Comparison of ENCODE assay signal across 51 mouse cellular contexts in the genomic region with DNA sequence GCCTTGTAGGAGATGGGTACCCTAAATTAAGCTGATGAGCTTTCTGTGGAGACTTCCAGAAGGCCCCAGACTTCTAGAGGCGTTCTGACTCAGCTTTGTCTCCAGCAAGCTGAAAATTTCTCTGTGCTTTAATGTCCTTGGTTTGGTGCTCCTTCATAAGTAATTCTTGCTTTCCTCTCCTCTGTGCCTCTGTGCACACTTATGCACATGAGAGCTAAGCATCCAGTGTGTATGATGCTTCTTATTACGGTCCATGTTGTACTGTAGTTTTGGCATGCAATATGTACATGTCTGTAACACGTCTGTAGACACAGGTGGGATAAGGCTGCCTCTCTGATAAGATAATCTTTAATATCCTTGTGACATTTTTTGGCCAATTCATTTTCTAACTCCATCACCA. TPM values are rescaled to one million over a fixed set of nuclear protein-coding genes. Genes with fewer than 3 reads are reported as not detected.
"Had no signal": no experiment of that assay in that cellular context is flagged by ENCODE, and none has a peak within 500 bp of the region (broad histone marks: within the 10 kb centered on the region; RNA-seq: fewer than 3 reads in every experiment).

No protein-coding gene starts in this region.

- H3K27ac ChIP-seq: heart, embryonic 10.5 days; heart, embryonic 13.5 days; heart, embryonic 15.5 days; hindbrain, embryonic 12.5 days; hindbrain, embryonic 13.5 days; hindbrain, embryonic 14.5 days; hindbrain, embryonic 15.5 days; hindbrain, postnatal 0 days; intestine, embryonic 15.5 days; kidney, embryonic 15.5 days; kidney, postnatal 0 days; layer of hippocampus, adult 2 months; left cerebral cortex, adult 2 months had no signal

- H3K9me3 ChIP-seq: heart, embryonic 10.5 days; heart, embryonic 12.5 days; heart, embryonic 13.5 days; heart, embryonic 15.5 days; hindbrain, embryonic 12.5 days; hindbrain, embryonic 13.5 days; hindbrain, embryonic 15.5 days; intestine, embryonic 15.5 days; kidney, embryonic 15.5 days had no signal

- H3K4me2 ChIP-seq: heart, embryonic 11.5 days; heart, embryonic 12.5 days; heart, embryonic 13.5 days; heart, embryonic 15.5 days; hindbrain, embryonic 12.5 days; hindbrain, embryonic 13.5 days; hindbrain, embryonic 14.5 days; hindbrain, embryonic 15.5 days; intestine, embryonic 15.5 days; kidney, embryonic 15.5 days had no signal

- ATAC-seq: hindbrain, embryonic 16.5 days; hindbrain, postnatal 0 days; inflammation-experienced regulatory T-cells, adult 6 months; intestine, embryonic 15.5 days; intestine, embryonic 16.5 days; intestine, postnatal 0 days had no signal

- H3K36me3 ChIP-seq: heart, embryonic 10.5 days; heart, embryonic 12.5 days; heart, embryonic 13.5 days; heart, embryonic 15.5 days; hindbrain, embryonic 12.5 days; hindbrain, embryonic 13.5 days; hindbrain, embryonic 15.5 days; intestine, embryonic 15.5 days; kidney, embryonic 15.5 days had no signal

- H3K4me3 ChIP-seq: heart, embryonic 10.5 days; heart, embryonic 12.5 days; heart, embryonic 13.5 days; heart, embryonic 15.5 days; hindbrain, embryonic 12.5 days; hindbrain, embryonic 13.5 days; hindbrain, embryonic 15.5 days; intestine, embryonic 15.5 days; kidney, embryonic 15.5 days; layer of hippocampus, adult 2 months; left cerebral cortex, adult 2 months had no signal

- H3K27me3 ChIP-seq: heart, embryonic 12.5 days; heart, embryonic 13.5 days; heart, embryonic 15.5 days; intestine, embryonic 15.5 days; kidney, embryonic 15.5 days had no signal

- H3K9ac ChIP-seq: heart, embryonic 12.5 days; heart, embryonic 13.5 days; heart, embryonic 15.5 days; hindbrain, embryonic 12.5 days; hindbrain, embryonic 13.5 days; hindbrain, embryonic 14.5 days; hindbrain, embryonic 15.5 days; intestine, embryonic 15.5 days; kidney, embryonic 15.5 days had no signal

- DNase-seq: heart, postnatal 10 days; heart, postnatal 14 days; heart, postnatal 36 days; heart, postnatal 4 days; kidney, adult 11 months; kidney, adult 18-20 months; kidney, adult 2 months; kidney, adult 8-10 months; kidney, adult 9 months; kidney, postnatal 10 days; kidney, postnatal 14 days; kidney, postnatal 25 days; kidney, postnatal 36 days; kidney, postnatal 4 days; layer of hippocampus, adult 9-11 months; layer of hippocampus, postnatal 36 days had no signal

RNA-seq across cellular contexts. Expression of gene 5330417H12Rik, which starts 27.0 kb away (rescaled TPM):
- total RNA-seq: heart, postnatal 10 days; heart, postnatal 14 days; heart, postnatal 25 days; heart, postnatal 36 days; heart, postnatal 4 days; hematopoietic stem cell, adult 5-6 weeks; hindbrain, postnatal 0 days; layer of hippocampus, adult 18-20 months; layer of hippocampus, adult 2 months; layer of hippocampus, adult 8-10 months; layer of hippocampus, postnatal 10 days; layer of hippocampus, postnatal 14 days; layer of hippocampus, postnatal 25 days; layer of hippocampus, postnatal 36 days; left cerebral cortex, adult 18-20 months; left cerebral cortex, adult 2 months had no signal
- polyA plus RNA-seq: heart, embryonic 11.5 days; heart, embryonic 12.5 days; heart, embryonic 13.5 days; heart, embryonic 14.5 days; heart, embryonic 15.5 days; heart, embryonic 16.5 days; heart, postnatal 0 days; hindbrain, embryonic 11.5 days; hindbrain, embryonic 12.5 days; hindbrain, embryonic 13.5 days; hindbrain, embryonic 14.5 days; hindbrain, embryonic 15.5 days; hindbrain, embryonic 16.5 days; hindbrain, postnatal 0 days; inflammation-experienced regulatory T-cells, adult 6 months; intestine, embryonic 14.5 days; intestine, embryonic 15.5 days; intestine, embryonic 16.5 days; intestine, postnatal 0 days; kidney, adult 2 months; kidney, embryonic 14.5 days; kidney, embryonic 15.5 days; kidney, embryonic 16.5 days; kidney, postnatal 0 days; large intestine, adult 2 months had no signal

RNA-seq across cellular contexts. Expression of gene Olfml1, which starts 30.7 kb away (rescaled TPM):
- total RNA-seq: hematopoietic stem cell, adult 5-6 weeks had no signal
- polyA plus RNA-seq: inflammation-experienced regulatory T-cells, adult 6 months had no signal
